Mouse (Mus musculus) ES-E14 (cell line): ENCODE data around the gene Wdcp.

ENCODE experiments used
- CHD2 ChIP-seq: IDR thresholded peaks from 2 replicates; pipeline ENCODE4 v1.6.1; 2014; ENCODE audit warnings: mild to moderate bottlenecking, low read depth, low read length, inconsistent platforms
- HCFC1 ChIP-seq: IDR thresholded peaks from 2 replicates; pipeline ENCODE4 v1.6.1; 2012; ENCODE audit warnings: low read length, inconsistent platforms, borderline replicate concordance; ENCODE audit not compliant: insufficient read depth
- ZC3H11A ChIP-seq: IDR thresholded peaks from 2 replicates; pipeline ENCODE4 v1.6.1; 2012; ENCODE audit warnings: low read depth, mild to moderate bottlenecking, inconsistent platforms, low read length, borderline replicate concordance
- ZNF384 ChIP-seq: IDR thresholded peaks from 2 replicates; pipeline ENCODE4 v1.6.1; 2012; ENCODE audit warnings: low read depth, low read length, inconsistent platforms

DNA sequence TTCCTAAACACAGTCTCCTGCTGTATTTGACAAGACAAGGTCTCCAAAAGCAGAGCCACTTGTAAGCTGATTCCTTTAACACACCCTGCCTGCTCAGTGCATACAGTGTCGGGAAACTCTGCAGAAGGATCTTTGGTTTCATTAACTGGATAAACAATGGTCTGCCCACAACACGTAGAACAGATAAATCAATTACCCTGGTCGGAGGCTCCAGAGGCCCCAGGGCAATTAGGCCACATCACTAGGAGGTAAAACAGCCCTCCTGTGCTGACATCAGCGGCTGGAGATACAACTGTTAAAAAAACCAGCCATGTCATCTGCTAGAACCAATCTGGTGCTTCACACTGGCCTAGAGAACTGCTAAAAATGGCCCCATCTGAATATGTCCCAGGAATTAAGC, 6.1 kb upstream of the Wdcp start:
- TF ChIP-seq ZNF384 (no peak), HCFC1 (no peak), ZC3H11A (no peak), CHD2 (no peak)
